Mouse (Mus musculus) bone marrow macrophage, adult 2 months (primary cell): ENCODE results near the gene Gm10318.

ENCODE experiments used
- CTCF ChIP-seq: IDR thresholded peaks from 2 replicates; pipeline ENCODE4 v1.5.1; 2012; ENCODE audit warnings: low read depth, mild to moderate bottlenecking, low read length, moderate library complexity
- POLR2A ChIP-seq: IDR thresholded peaks from 2 replicates; pipeline ENCODE4 v1.6.1; 2012; ENCODE audit warnings: mild to moderate bottlenecking, low read depth, low read length, borderline replicate concordance

DNA sequence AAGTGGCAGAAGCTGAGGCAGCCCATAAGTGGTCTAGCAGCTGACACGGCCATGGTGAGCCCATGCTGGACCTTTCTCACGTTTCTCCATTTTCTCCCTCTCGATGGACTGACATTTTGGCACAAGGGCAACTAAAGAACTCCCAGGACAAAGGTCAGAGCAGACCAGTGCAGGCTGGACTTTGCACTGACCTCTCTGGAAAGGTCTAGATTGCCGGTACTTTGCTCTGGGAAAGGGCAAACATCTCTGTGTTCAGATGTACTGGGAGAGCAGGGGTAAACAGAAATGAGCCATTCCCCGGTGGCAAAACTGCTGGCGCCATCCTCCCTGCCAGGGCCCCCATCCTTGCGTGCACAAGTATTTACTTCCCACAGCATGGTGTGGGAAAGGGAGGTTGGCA is 47.5 kb downstream of the Gm10318 start:
- TF ChIP-seq CTCF (no peak), POLR2A (no peak)
